Mouse (Mus musculus) C2C12 (cell line): Measurements from ENCODE around the gene Mgst3.

ENCODE experiments used
- CEBPB ChIP-seq: IDR thresholded peaks from one replicate; pipeline ENCODE4 v1.6.1; 2011; ENCODE audit warnings: low read depth, mild to moderate bottlenecking, control low read depth, moderate library complexity
- CTCF ChIP-seq: IDR thresholded peaks from one replicate; pipeline ENCODE4 v1.5.1; 2011; ENCODE audit not compliant: control insufficient read depth, insufficient read depth, insufficient read length
- MAX ChIP-seq: IDR thresholded peaks from one replicate; pipeline ENCODE4 v1.6.1; 2011; ENCODE audit warnings: mild to moderate bottlenecking, control low read depth
- MYOD1 ChIP-seq: IDR thresholded peaks from one replicate; pipeline ENCODE4 v1.6.1; 2011; ENCODE audit warnings: low read depth; ENCODE audit not compliant: control insufficient read depth, insufficient read length
- MYOG ChIP-seq: IDR thresholded peaks from one replicate; pipeline ENCODE4 v1.6.1; 2011; ENCODE audit not compliant: control insufficient read depth, insufficient read length; ENCODE audit errors: extremely low read depth

- TF ChIP-seq CTCF: no peak
- no peak for TF ChIP-seq MYOG
- TF ChIP-seq MAX: no peak
- TF ChIP-seq CEBPB: no peak
- TF ChIP-seq MYOD1: no peak
These were observed 53.4 kb downstream of the Mgst3 start for GRCm38 (mm10) chr1:167340111-167340787.
